Mouse (Mus musculus) layer of hippocampus, postnatal 14 days (tissue): ENCODE measurements around the gene Ptpre. TPM values are rescaled to one million over a fixed set of nuclear protein-coding genes. Genes with fewer than 3 reads are reported as not detected.
"Not testable (repeated sequence)": the region's sequence is repeated elsewhere in the genome, so short reads cannot be mapped to it uniquely, and the experiment has no call there.

Experiments used
- DNase-seq, 2 experiments: peaks; one replicate each; pipeline ENCODE4 v3.0.0; 2021 to 2022; ENCODE audit warnings: low spot score in 2 of 2, mixed read lengths in 1 of 2
- total RNA-seq, 2 experiments: library from RNA; stranded (reverse); gene quantifications; 2 replicates each; pipeline ENCODE4 v1.2.3; 2021

Ptpre gene
- total RNA-seq, 2 experiments from 2014 or later, result 55.2 to 55.7 TPM

DNA sequence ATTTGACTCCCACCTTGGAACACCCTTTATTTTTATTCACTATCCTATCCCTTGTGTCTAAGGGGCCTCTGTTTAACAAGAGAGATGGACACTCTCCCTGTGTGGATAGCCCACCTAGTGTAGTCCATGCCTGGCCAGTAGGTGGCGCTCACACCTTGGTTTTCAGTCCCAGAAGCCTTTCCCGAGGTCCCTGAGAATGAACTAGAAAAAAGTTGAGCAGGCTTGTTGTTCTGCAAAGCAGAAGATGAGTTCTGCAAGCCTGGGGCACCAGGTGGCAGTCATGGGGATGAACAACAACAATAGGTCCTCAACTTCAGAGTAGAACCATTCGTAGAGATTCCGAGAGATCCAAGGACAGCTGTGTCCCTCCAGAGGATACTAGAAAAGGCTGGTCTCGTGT is 143.1 kb downstream of the Ptpre start:
- DNase-seq, result peak; percentile 33 to 56

DNA sequence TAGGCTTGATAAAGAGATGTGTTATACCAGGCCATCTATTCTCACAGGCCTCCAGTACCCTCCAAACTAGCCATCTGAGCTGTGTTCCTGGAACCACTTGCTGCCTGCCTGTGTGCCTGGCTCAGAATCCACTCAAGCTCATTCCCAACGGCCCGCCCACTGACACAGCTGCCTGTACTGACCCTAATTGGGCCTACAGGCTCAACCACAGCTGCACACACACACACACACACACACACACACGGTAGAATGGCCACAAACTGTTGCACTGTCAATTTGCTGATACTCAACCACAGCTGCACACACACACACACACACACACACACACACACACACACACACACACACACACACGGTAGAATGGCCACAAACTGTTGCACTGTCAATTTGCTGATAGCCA is 146.8 kb downstream of the Ptpre start:
- DNase-seq, result not testable (repeated sequence)

GRCm38 (mm10) chr7:135684938-135685337 is 147.7 kb downstream of the Ptpre start:
- no peak for DNase-seq

DNA sequence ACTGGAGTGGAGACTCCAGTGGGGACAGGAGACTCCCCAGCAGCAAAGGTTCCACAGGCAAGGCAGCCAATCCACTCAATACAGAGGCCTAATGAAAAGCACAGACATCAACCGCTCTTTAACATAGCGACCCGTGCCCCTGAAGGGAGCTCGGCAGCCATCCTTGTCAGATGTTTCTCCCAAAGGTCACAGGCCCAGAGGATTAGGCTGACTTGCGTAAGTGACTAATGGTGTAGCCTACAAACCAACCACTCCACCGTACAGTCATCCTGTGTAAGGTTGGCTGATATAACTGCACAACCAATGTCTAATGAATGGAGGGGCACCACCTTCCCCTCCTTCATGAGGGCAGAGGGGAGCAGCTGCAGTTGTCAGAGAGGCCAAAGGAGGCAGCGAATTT is 152.1 kb downstream of the Ptpre start:
- no peak for DNase-seq

GRCm38 (mm10) chr7:135691941-135692340 is 154.7 kb downstream of the Ptpre start:
- DNase-seq, result no peak

DNA sequence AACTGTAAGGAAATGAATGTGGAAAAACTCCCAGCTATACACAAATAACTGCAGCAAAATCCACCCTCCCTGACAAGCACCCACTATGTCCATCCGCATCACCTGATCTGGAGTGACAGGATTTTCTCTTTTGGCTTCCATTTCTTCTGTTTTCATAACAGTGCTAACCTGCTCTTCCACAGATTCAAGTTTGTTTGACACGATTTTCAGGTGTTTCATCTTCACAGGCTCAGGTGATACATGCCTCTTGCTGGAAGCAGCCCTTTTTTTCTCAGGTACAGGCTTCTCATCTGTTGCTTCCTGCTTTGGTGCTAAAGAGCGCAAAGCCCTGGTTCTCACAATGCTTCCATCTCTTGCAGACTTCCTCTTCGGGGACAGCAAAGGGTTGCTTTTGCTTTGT is 156.8 kb downstream of the Ptpre start:
- DNase-seq, result no peak

GRCm38 (mm10) chr7:135694796-135695195 is 157.5 kb downstream of the Ptpre start:
- no peak for DNase-seq

DNA sequence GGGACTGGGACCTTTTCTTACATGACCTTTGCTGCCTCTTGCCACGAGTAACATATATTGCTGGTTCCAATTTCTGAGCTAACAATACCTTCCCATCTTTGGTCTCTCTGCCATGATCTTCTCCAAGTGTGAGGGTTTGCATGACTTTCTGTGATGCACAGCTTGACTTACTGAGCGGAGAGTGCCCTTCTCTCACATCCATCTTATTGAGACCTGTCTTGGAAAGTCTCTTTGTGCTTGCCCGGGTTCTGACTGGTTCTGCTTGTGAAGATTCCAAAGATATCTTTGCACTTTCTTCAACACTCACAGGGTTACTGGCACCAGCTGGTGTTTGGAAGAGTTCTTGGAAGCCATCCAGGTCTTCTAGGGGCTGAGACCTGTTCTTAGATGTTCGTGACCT is 158.8 kb downstream of the Ptpre start:
- DNase-seq, result no peak

GRCm38 (mm10) chr7:135697021-135697740 is 159.9 kb downstream of the Ptpre start:
- not testable (repeated sequence) for DNase-seq

DNA sequence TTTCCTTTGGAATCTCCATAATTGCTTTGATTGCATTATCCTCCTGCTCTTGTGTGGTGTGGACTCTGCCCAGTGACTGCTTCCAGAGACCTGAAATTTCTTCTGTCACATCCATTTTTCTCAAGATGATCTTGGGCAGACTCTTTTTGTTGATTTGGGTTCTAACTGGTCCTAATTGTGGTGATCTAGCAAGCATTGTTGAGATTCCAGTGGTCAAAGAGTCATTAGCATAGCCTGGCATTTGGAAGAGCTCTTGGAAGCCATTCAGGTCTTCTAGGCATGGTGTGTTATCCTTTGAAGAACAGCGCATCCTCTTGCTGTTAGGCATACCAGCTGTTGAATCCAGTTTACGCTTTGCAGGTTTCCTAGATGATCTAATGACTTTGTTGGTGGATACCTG is 161.1 kb downstream of the Ptpre start:
- no peak for DNase-seq

GRCm38 (mm10) chr7:135699351-135699750 is 162.1 kb downstream of the Ptpre start:
- DNase-seq, result not testable (repeated sequence)

- DNase-seq, result no peak
Observed at GRCm38 (mm10) chr7:135703600-135704148, 166.4 kb downstream of the Ptpre start.

- DNase-seq, result no peak
Observed at GRCm38 (mm10) chr7:135704251-135704650, 167.0 kb downstream of the Ptpre start.

DNA sequence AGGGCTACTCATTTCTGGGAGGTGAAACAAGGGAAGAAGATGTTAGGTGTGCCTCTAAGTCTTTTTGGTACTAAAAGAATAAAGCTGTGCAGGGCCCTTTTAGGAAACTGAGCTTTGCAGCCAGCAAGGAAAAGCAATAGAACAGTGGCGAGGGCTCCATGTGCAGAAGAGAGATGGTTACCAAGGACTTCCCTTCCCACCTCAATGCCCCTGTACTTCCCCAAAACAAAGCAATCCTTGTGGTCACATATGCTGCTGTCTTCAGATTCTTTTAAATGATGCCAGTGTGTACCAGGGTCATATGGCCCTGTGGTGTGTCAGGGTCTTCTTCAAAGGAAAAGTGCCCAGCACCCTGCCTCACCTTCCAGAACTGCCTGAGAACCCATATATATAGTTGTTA is 167.8 kb downstream of the Ptpre start:
- DNase-seq, result no peak

DNA sequence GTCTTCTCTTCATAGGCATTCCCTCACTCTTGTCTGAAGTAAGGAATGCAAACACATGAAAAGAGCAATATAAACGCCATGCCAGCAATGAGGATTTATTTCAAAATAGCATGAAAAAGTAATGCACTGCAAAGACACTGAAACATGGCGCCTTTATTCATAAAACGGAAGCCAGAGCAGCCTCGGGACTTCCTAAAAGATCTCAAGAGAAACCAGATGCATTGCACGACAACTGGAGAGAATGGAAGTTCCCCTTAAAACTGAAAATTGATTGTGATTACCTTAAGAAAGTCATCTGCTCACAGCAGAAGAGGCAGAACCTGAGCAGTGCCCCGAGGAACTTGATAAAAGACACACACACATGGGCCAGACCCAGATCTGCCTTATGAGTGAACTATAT is 168.5 kb downstream of the Ptpre start:
- no peak for DNase-seq

- no peak for DNase-seq
Observed at GRCm38 (mm10) chr7:135710702-135711101, 173.4 kb downstream of the Ptpre start.

GRCm38 (mm10) chr7:135712534-135712933 is 175.3 kb downstream of the Ptpre start:
- DNase-seq, result no peak

DNA sequence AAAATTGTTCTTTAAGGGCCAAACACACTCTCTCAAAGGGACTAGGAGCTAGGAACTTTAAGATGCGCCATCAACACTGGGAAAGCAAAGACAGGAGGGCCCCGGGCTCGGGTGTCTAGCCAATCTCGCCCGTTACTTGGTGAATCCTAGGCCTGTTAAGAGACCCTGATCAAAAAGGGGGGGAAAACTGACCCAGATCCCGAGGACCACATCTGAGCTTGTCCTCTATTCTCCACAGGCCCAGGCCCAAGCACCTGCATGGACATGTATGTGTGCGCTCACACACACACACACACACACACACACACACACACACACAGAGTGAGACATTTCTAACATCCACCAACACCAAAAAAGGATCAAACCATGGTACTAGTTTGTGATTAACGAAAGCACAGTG is 176.0 kb downstream of the Ptpre start:
- no peak for DNase-seq

GRCm38 (mm10) chr7:135715166-135715565 is 177.9 kb downstream of the Ptpre start:
- no peak for DNase-seq

- no peak for DNase-seq
Observed at GRCm38 (mm10) chr7:135715642-135716444, 178.6 kb downstream of the Ptpre start, which contains the start of gene Mki67. Mki67 (minus strand) TSS chr7:135716361.

GRCm38 (mm10) chr7:135716445-135716877 is 179.2 kb downstream of the Ptpre start:
- DNase-seq, result peak; percentile 76 to 88

GRCm38 (mm10) chr7:135716968-135717557 is 179.8 kb downstream of the Ptpre start:
- no peak for DNase-seq
